Mouse (Mus musculus) liver, embryonic 18 days (tissue): Measurements from ENCODE around the gene Alppl2. TPM values are rescaled to one million over a fixed set of nuclear protein-coding genes. Genes with fewer than 3 reads are reported as not detected.

Source experiments
- polyA plus RNA-seq: library from polyadenylated mRNA; depleted of rRNA; stranded (reverse); fragments of >200 nt; gene quantifications from 2 replicates; pipeline ENCODE4 v1.2.3, GENCODE M21; 2012; rRNA removed

Gene Alppl2
- 0.02 TPM in 1 of 2 replicates, not detected in the other for polyA plus RNA-seq

GRCm38 (mm10) chr1:87089828-87090227 is at the start of gene Alppl2:
Gene Alppl2 (minus strand): TSS chr1:87089928.

GRCm38 (mm10) chr1:87124673-87125072 is 34.9 kb upstream of the Alppl2 start, which contains the start of gene Akp3:
Gene Akp3 (plus strand): TSS chr1:87124973.

GRCm38 (mm10) chr1:87101411-87101810 is 11.7 kb upstream of the Alppl2 start, which contains the start of gene Alpi:
Gene Alpi (minus strand): TSS chr1:87101606.

Other genes starting within 250 kb of the Alppl2 start
- 0.59 TPM in 1 of 2 replicates, not detected in the other for gene Alpi, start 11.7 kb upstream of the Alppl2 start, polyA plus RNA-seq
- gene Akp3, start 35.0 kb upstream of the Alppl2 start, polyA plus RNA-seq, result not detected in 2 replicates
- 0.08 and 0.12 TPM in 2 replicates for gene Ecel1, start 66.6 kb upstream of the Alppl2 start, polyA plus RNA-seq
- not detected in 2 replicates for gene Prss56, start 93.4 kb upstream of the Alppl2 start, polyA plus RNA-seq
- gene Chrnd, start 100.7 kb upstream of the Alppl2 start, polyA plus RNA-seq, result not detected in 2 replicates
- gene Chrng, start 114.7 kb upstream of the Alppl2 start, polyA plus RNA-seq, result not detected in 2 replicates
- 37.1 and 39.0 TPM in 2 replicates for gene Eif4e2, start 124.0 kb upstream of the Alppl2 start, polyA plus RNA-seq
- 0.09 and 0.14 TPM in 2 replicates for gene Efhd1, start 174.4 kb upstream of the Alppl2 start, polyA plus RNA-seq
- gene Gigyf2, start 237.1 kb upstream of the Alppl2 start, polyA plus RNA-seq, result 21.6 and 23.8 TPM in 2 replicates